Mouse (Mus musculus): ENCODE measurements around the gene Megf11. TPM values are rescaled to one million over a fixed set of nuclear protein-coding genes. Genes with fewer than 3 reads are reported as not detected.
"Not testable (repeated sequence)": the region's sequence is repeated elsewhere in the genome, so short reads cannot be mapped to it uniquely, and the experiment has no call there.

The Megf11 gene
- total RNA-seq, 2 experiments from 2014 or later, result not detected

GRCm38 (mm10) chr9:64704073-64704840, 318.8 kb downstream of the Megf11 start:
- no peak for ATAC-seq (replicated peaks; ENCODE audit: low FRiP score, low TSS enrichment, poor library complexity, severe bottlenecking)

- ATAC-seq (replicated peaks; ENCODE audit: low FRiP score, low TSS enrichment, poor library complexity, severe bottlenecking), result not testable (repeated sequence)
Measured at GRCm38 (mm10) chr9:64710291-64710690, 324.9 kb downstream of the Megf11 start.

GRCm38 (mm10) chr9:64719526-64720163, 334.2 kb downstream of the Megf11 start:
- no peak for ATAC-seq (replicated peaks; ENCODE audit: low FRiP score, low TSS enrichment, poor library complexity, severe bottlenecking)

- ATAC-seq (replicated peaks; ENCODE audit: low FRiP score, low TSS enrichment, poor library complexity, severe bottlenecking), result no peak
Measured at GRCm38 (mm10) chr9:64726454-64726853, 341.0 kb downstream of the Megf11 start.

- ATAC-seq (replicated peaks; ENCODE audit: low FRiP score, low TSS enrichment, poor library complexity, severe bottlenecking), result no peak
Measured at GRCm38 (mm10) chr9:64731029-64731560, 345.7 kb downstream of the Megf11 start.

- ATAC-seq (replicated peaks; ENCODE audit: low FRiP score, low TSS enrichment, poor library complexity, severe bottlenecking), result no peak
Measured at GRCm38 (mm10) chr9:64734166-64734565, 348.7 kb downstream of the Megf11 start.

GRCm38 (mm10) chr9:64734992-64735391, 349.6 kb downstream of the Megf11 start:
- ATAC-seq (replicated peaks; ENCODE audit: low FRiP score, low TSS enrichment, poor library complexity, severe bottlenecking), result not testable (repeated sequence)

- ATAC-seq (replicated peaks; ENCODE audit: low FRiP score, low TSS enrichment, poor library complexity, severe bottlenecking), result no peak
Measured at GRCm38 (mm10) chr9:64736076-64736638, 350.7 kb downstream of the Megf11 start.

GRCm38 (mm10) chr9:64736639-64737405, 351.4 kb downstream of the Megf11 start:
- ATAC-seq (replicated peaks; ENCODE audit: low FRiP score, low TSS enrichment, poor library complexity, severe bottlenecking), result peak; percentile 73

- ATAC-seq (replicated peaks; ENCODE audit: low FRiP score, low TSS enrichment, poor library complexity, severe bottlenecking), result peak; percentile 96
Measured at GRCm38 (mm10) chr9:64737406-64738201, 352.2 kb downstream of the Megf11 start, which contains the start of gene Rab11a. Gene Rab11a, minus strand, starts transcription at chr9:64737758.

- no peak for ATAC-seq (replicated peaks; ENCODE audit: low FRiP score, low TSS enrichment, poor library complexity, severe bottlenecking)
Measured at GRCm38 (mm10) chr9:64739001-64739400, 353.6 kb downstream of the Megf11 start.

GRCm38 (mm10) chr9:64742453-64742852, 357.0 kb downstream of the Megf11 start:
- no peak for ATAC-seq (replicated peaks; ENCODE audit: low FRiP score, low TSS enrichment, poor library complexity, severe bottlenecking)

- no peak for ATAC-seq (replicated peaks; ENCODE audit: low FRiP score, low TSS enrichment, poor library complexity, severe bottlenecking)
Measured at GRCm38 (mm10) chr9:64747735-64748134, 362.3 kb downstream of the Megf11 start.

- no peak for ATAC-seq (replicated peaks; ENCODE audit: low FRiP score, low TSS enrichment, poor library complexity, severe bottlenecking)
Measured at GRCm38 (mm10) chr9:64749314-64749713, 363.9 kb downstream of the Megf11 start.

- ATAC-seq (replicated peaks; ENCODE audit: low FRiP score, low TSS enrichment, poor library complexity, severe bottlenecking), result no peak
Measured at GRCm38 (mm10) chr9:64752575-64752974, 367.1 kb downstream of the Megf11 start.

- ATAC-seq (replicated peaks; ENCODE audit: low FRiP score, low TSS enrichment, poor library complexity, severe bottlenecking), result no peak
Measured at GRCm38 (mm10) chr9:64758052-64758451, 372.6 kb downstream of the Megf11 start.

Measured in megakaryocyte-erythroid progenitor cell, adult 5-6 weeks (primary cell).